Mouse (Mus musculus) ovary, postnatal 14 days (tissue): ENCODE measurements at regions not wholly inside any gene's neighbourhood (a gene's known extent, or its start where the extent isn't known, plus 50 kb on each side); places are given as distances from the start of the nearest gene placed in this dataset.

Experiments
- DNase-seq: peaks from one replicate; pipeline ENCODE4 v3.0.0; 2022; ENCODE audit warnings: low spot score

GRCm38 (mm10) chr11:24829578-24830401 lies 751.9 kb downstream of the Bcl11a start:
- DNase-seq = no peak

- DNase-seq = no peak
These were observed 752.6 kb downstream of the Bcl11a start for GRCm38 (mm10) chr11:24830484-24830883.

DNA sequence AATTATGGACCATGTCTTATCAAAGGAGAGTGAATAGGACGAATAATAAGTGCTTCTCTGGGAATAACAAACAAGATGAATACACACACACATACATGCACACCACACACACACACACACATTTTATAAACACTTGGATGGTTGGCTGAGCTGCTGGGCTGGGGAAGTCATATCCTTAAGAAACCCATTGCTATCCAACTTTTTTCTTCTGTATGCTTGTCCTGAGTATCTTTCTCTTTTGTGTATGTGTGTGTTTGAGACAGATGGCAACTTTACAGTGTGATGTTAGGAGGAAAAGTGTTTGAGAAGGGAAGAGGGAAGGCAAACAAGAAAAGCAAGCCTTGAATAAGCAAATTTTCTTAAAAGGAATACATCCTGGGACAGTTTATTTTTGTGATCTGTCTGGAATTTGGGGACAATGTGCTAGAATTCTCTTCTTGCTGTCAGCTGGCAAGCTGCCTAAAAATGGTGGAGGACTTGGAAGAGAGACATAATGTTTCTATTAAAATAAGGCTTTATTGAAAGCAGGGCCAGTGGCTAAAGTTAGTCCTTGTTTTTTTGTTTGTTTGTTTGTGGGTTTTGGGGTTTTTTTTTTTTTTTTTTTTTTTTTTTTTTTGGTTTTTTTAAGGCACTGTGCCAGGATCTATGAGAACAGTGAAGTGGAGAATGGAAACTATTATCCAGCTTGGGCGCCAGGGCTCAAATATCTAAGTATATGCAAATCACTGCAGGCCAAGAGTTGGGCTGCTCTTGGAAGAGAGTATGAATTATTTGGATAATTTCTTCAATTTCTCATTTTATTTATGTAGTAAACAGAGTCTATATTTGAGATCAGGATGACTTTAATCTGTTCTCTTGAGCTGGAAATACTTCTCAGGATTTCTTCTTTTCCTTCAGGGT lies 766.2 kb downstream of the Bcl11a start:
- no peak for DNase-seq

DNA sequence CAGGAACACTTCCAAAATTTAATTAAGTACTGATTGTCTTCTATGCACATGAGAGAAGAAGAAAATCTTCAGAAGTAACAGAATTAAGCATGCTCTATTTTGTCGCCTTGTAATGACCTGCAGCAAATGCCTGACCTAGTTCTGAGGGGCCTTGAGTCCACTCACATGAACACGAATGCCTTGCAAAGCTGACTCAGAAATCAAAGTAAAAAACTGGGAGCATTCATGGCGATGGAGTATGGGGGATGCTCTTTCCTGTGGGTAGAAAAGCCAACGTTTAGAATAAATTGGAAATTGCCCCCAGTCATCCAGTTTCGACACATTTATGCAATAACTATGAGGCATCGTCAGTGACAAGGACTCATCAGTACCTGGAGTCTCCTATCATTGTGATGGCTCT lies 779.1 kb downstream of the Bcl11a start:
- DNase-seq = no peak

GRCm38 (mm10) chr11:24864637-24865036 lies 786.8 kb downstream of the Bcl11a start:
- DNase-seq = no peak

- no peak for DNase-seq
These were observed 787.4 kb downstream of the Bcl11a start for GRCm38 (mm10) chr11:24865067-24865796.
